Mouse (Mus musculus) G1E (cell line): ENCODE measurements around the gene Kctd12. TPM values are rescaled to one million over a fixed set of nuclear protein-coding genes. Genes with fewer than 3 reads are reported as not detected.

Experiments used
- ATAC-seq: 2 replicates; pipeline ENCODE4 v1.8.0; 2016; ENCODE audit warnings: mild to moderate bottlenecking; ENCODE audit not compliant: insufficient number of reproducible peaks, poor library complexity, low FRiP score, severe bottlenecking; ENCODE audit errors: extremely low read depth
- DNase-seq: peaks from one replicate; pipeline ENCODE4 v3.0.0; 2012; ENCODE audit warnings: low spot score
- H3K27me3 ChIP-seq: 2 replicates; pipeline ENCODE4 v1.6.1; 2012; ENCODE audit warnings: mild to moderate bottlenecking, low read length, inconsistent platforms; ENCODE audit not compliant: insufficient read depth
- H3K36me3 ChIP-seq: replicated peaks from 2 replicates; pipeline ENCODE3; 2012; ENCODE audit warnings: mild to moderate bottlenecking, inconsistent platforms
- H3K4me1 ChIP-seq: 2 replicates; pipeline ENCODE4 v1.6.1; 2012; ENCODE audit warnings: low read depth, low read length, inconsistent platforms, mixed read lengths; ENCODE audit not compliant: insufficient read depth
- H3K4me3 ChIP-seq: 2 replicates; pipeline ENCODE4 v1.5.1; 2012; ENCODE audit warnings: low read depth, mild to moderate bottlenecking, inconsistent platforms, low read length, moderate library complexity, mixed read lengths
- H3K9me3 ChIP-seq: replicated peaks from 2 replicates; pipeline ENCODE4 v1.6.1; 2012; ENCODE audit warnings: inconsistent platforms
- CTCF ChIP-seq: IDR thresholded peaks from 2 replicates; pipeline ENCODE4 v1.5.1; 2012; ENCODE audit warnings: low read depth, low read length, inconsistent platforms, mixed read lengths
- GATA1 ChIP-seq: IDR thresholded peaks from 2 replicates; pipeline ENCODE4 v1.6.1; 2012; ENCODE audit warnings: borderline replicate concordance, low read length, inconsistent platforms, mixed read lengths
- GATA2 ChIP-seq: IDR thresholded peaks from 2 replicates; pipeline ENCODE4 v1.6.1; 2012; ENCODE audit warnings: low read depth, low read length, inconsistent platforms, borderline replicate concordance
- POLR2AphosphoS5 ChIP-seq: IDR thresholded peaks from 2 replicates; pipeline ENCODE4 v1.6.1; 2012; ENCODE audit warnings: low read depth, low read length, inconsistent platforms; ENCODE audit not compliant: insufficient replicate concordance
- TAL1 ChIP-seq: conservative IDR thresholded peaks from 2 replicates; pipeline ENCODE4 v1.6.1; 2012; ENCODE audit warnings: low read depth, low read length, inconsistent platforms, mixed read lengths
- polyA plus RNA-seq: library from polyadenylated mRNA; stranded (reverse); fragments of >175 nt; gene quantifications from 2 replicates; pipeline ENCODE4 v1.2.3, GENCODE M21; 2012
- total RNA-seq, 2 experiments: library from RNA; stranded (forward) in 1 of 2; stranded (reverse) in 1 of 2; fragments of 200-1000 nt in 1 of 2; fragments of >200 nt in 1 of 2; fragmentation: Nextera tagmentation in 1 of 2; gene quantifications; 2 replicates each; pipeline ENCODE4 v1.2.3; 2014 to 2017

Gene Kctd12
- total and polyA plus RNA-seq, 3 experiments: 0.01 to 2.0 (median 0.05) TPM

DNA sequence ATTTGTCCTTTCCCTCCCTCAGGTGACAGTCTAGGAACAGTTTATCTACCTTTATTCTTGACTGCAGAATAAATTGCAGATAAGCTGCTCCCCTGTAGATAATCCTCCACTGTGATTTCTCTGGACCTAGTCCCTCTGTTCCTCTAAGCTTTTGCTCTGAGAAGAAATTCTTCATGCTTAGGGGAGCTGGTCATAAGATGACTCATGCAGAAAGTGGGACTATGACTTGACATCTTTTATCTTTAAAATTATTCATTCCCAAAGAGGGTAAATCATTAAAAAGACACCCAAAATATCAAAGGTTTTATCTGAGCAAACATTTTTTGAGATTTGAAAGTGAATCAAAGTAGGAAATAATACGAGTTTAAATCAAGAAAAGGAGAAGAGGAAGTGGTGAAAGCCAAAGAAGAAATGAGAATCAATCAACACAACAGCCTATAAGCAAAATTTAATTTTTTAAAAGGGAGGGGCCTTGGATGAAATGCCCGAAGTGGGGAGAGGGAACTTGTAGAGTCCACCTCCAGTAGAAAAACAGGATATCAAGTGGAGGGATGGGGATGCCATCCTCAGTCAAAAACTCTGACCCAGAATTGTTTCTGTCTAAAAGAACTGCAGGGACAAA is 40.1 kb downstream of the Kctd12 start:
- Histone ChIP-seq H3K27me3 (no peaks in the 10 kb centered on the region), H3K4me3 (no peak overlapping the region), H3K4me1 (no peaks in the 10 kb centered on the region), H3K36me3 (no peaks in the 10 kb centered on the region), H3K9me3 (peaks cover 17% of the 10 kb centered on the region)
- DNase-seq (no peak), ATAC-seq (no peak)
- TF ChIP-seq GATA1: no peak
- TF ChIP-seq GATA2: no peak
- TF ChIP-seq TAL1: no peak
- TF ChIP-seq CTCF: no peak
- no peak for TF ChIP-seq POLR2AphosphoS5

DNA sequence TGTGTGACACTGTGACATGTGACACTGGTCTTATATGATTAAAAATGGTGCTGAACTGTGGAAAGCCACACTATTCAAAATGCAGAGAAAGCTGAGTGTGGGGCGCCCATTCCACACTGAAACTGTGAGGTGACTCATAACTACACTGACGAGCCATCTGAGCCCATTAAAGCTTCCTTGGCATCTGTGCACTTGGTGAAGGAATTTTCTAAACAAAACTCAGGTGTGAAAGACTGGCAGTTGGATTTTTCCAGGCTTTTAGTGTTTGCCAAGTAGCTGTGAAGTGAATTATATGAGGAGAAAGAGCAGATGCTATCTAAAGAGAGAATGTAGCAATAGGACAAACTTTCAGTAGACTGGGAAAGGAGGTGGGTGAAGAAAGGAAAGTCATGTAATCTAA is 47.6 kb downstream of the Kctd12 start:
- H3K4me3 ChIP-seq: no peak overlapping the region
- 0 out of 2 replicates have a peak, but pooled peaks cover 5% of the 10 kb centered on the region for H3K9me3 ChIP-seq
- DNase-seq (no peak), ATAC-seq (no peak)
- H3K36me3 ChIP-seq: no peaks in the 10 kb centered on the region
- H3K27me3 ChIP-seq: no peaks in the 10 kb centered on the region
- H3K4me1 ChIP-seq: no peaks in the 10 kb centered on the region
- TF ChIP-seq CTCF: no peak
- no peak for TF ChIP-seq GATA2
- TF ChIP-seq TAL1: no peak
- no peak for TF ChIP-seq GATA1
- no peak for TF ChIP-seq POLR2AphosphoS5

DNA sequence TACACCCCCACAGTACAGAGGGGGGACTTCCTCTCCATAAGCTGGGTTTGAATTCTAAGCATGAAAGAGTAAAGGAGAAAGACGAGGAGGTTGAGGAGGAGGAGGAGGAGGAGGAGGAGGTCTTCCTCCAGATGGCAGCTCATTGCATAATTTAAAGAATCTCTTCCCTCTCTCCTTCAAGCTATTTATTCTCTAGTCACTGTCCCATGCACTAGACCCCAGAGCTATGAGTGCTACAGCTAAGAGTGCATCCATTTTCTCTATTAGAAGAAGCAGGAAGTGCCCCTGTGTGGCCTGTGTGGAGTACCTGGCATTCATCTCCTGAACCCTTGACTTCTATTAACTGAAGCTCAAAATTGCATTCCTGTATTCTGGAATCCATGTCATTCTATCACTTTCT is 51.5 kb downstream of the Kctd12 start:
- ATAC-seq: no peak
- TF ChIP-seq GATA2 (no peak), CTCF (no peak), POLR2AphosphoS5 (no peak), TAL1 (no peak), GATA1 (no peak)
- Histone ChIP-seq H3K4me3 (no peak overlapping the region), H3K9me3 (peaks cover 17% of the 10 kb centered on the region), H3K27me3 (no peaks in the 10 kb centered on the region), H3K4me1 (no peaks in the 10 kb centered on the region), H3K36me3 (no peaks in the 10 kb centered on the region)
- no peak for DNase-seq

DNA sequence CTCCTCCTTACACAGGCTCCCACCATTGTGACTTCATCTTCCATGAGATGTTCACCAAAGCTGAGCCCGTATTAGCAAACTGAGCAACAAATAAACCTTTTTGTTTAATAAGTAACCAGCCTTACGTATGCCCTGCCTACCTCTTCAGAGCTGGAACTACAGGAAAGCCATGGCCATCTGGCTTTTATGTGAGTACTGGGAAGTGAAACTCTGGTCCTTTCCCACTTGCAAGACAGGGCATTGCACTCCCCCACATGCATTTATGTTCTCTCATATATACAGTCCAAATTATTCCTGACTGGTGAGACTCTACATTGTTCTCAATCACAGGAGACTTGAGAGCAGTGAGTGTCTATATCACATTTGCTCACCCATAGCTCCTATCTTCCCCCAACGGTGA is 52.9 kb downstream of the Kctd12 start:
- Histone ChIP-seq H3K27me3 (no peaks in the 10 kb centered on the region), H3K4me3 (no peak overlapping the region), H3K4me1 (no peaks in the 10 kb centered on the region), H3K9me3 (peaks cover 24% of the 10 kb centered on the region), H3K36me3 (no peaks in the 10 kb centered on the region)
- DNase-seq (no peak), ATAC-seq (no peak)
- TF ChIP-seq CTCF (no peak), TAL1 (no peak), POLR2AphosphoS5 (no peak), GATA1 (no peak), GATA2 (no peak)

DNA sequence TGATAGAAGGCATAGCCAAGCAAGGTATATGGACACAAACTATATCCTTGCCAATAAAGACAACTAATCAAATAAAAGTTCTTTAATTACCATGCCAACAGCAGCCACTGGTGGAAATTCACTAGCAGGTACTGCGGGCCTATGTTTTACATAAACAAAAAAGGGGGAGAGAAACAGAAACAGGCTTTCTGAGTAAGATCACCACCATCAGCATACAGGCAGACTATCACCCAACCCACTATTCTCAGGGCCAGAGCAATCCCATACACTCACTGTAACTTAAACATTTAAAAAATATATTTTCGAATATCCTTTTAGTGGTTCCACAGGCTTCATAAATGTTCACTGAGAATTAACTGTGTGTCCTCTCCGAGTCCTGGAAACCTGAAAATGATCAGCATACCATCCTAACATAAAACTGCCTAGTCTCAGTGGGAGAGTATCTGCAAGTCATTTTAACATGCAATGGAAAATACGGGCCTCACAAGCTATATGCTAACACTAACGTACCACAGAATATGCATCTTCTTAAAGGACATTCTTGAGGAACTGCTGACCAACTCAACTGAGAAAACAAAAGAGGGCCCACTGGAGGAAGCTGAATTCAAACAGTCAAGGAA is 54.5 kb downstream of the Kctd12 start:
- H3K4me3 ChIP-seq: no peak overlapping the region
- H3K36me3 ChIP-seq: no peaks in the 10 kb centered on the region
- H3K27me3 ChIP-seq: no peaks in the 10 kb centered on the region
- H3K4me1 ChIP-seq: no peaks in the 10 kb centered on the region
- TF ChIP-seq GATA2: no peak
- TF ChIP-seq TAL1: no peak
- peaks cover 24% of the 10 kb centered on the region for H3K9me3 ChIP-seq
- DNase-seq (no peak), ATAC-seq (no peak)

Other genes starting within 250 kb of the Kctd12 start
- not detected in 2 replicates for gene Acod1, start 64.3 kb upstream of the Kctd12 start, total RNA-seq (2014; fragmentation: Nextera tagmentation)
- gene Acod1, start 64.3 kb upstream of the Kctd12 start, total RNA-seq (2017): 0.35 and 0.38 TPM in 2 replicates
- gene Acod1, start 64.3 kb upstream of the Kctd12 start, polyA plus RNA-seq: not detected in 2 replicates
- gene Cln5, start 87.6 kb upstream of the Kctd12 start, total RNA-seq (2014; fragmentation: Nextera tagmentation): 49.4 and 56.6 TPM in 2 replicates
- 51.8 and 63.8 TPM in 2 replicates for gene Cln5, start 87.6 kb upstream of the Kctd12 start, total RNA-seq (2017)
- 7.6 and 8.8 TPM in 2 replicates for gene Cln5, start 87.6 kb upstream of the Kctd12 start, polyA plus RNA-seq
- gene Fbxl3, start 116.9 kb upstream of the Kctd12 start, total RNA-seq (2014; fragmentation: Nextera tagmentation): 47.9 and 50.8 TPM in 2 replicates
- gene Fbxl3, start 116.9 kb upstream of the Kctd12 start, total RNA-seq (2017): 81.0 and 101 TPM in 2 replicates
- 12.0 and 12.6 TPM in 2 replicates for gene Fbxl3, start 116.9 kb upstream of the Kctd12 start, polyA plus RNA-seq